Mouse (Mus musculus) heart, adult 2 months (tissue): ENCODE data around the gene Vsig10. TPM values are rescaled to one million over a fixed set of nuclear protein-coding genes. Genes with fewer than 3 reads are reported as not detected.
"Not testable (repeated sequence)": the region's sequence is repeated elsewhere in the genome, so short reads cannot be mapped to it uniquely, and the experiment has no call there.

Experiments
- DNase-seq, 2 experiments: peaks; one replicate each; pipeline ENCODE4 v3.0.0; 2021
- H3K27ac ChIP-seq: fragments of 200-600 bp; 2 replicates; pipeline ENCODE4 v1.8.1; 2022
- H3K27me3 ChIP-seq: fragments of 200-500 bp; 2 replicates; pipeline ENCODE4 v1.6.1; 2012; ENCODE audit warnings: mild to moderate bottlenecking, low read length, inconsistent platforms, mixed read lengths; ENCODE audit not compliant: control insufficient read depth, insufficient read depth
- H3K36me3 ChIP-seq: fragments of 200-500 bp; 2 replicates; pipeline ENCODE4 v1.6.1; 2012; ENCODE audit warnings: low read length, inconsistent platforms; ENCODE audit not compliant: control insufficient read depth, insufficient read depth
- H3K4me1 ChIP-seq: fragments of 200-500 bp; 2 replicates; pipeline ENCODE4 v1.6.1; 2011; ENCODE audit warnings: low read length; ENCODE audit not compliant: control insufficient read depth, insufficient read depth
- H3K4me3 ChIP-seq: fragments of 200-600 bp; 2 replicates; pipeline ENCODE4 v1.8.1; 2022
- H3K79me2 ChIP-seq: fragments of 200-500 bp; replicated peaks from 2 replicates; pipeline ENCODE4 v1.6.1; 2012; ENCODE audit warnings: mild to moderate bottlenecking, inconsistent platforms, low read length, moderate library complexity, mixed read lengths; ENCODE audit not compliant: control insufficient read depth, insufficient read depth
- H3K9ac ChIP-seq: fragments of 200-500 bp; 2 replicates; pipeline ENCODE4 v1.6.1; 2012; ENCODE audit warnings: low read depth, mild to moderate bottlenecking, control low read depth, inconsistent platforms, low read length, mixed read lengths
- CTCF ChIP-seq: fragments of 200-600 bp; IDR thresholded peaks from 2 replicates; pipeline ENCODE4 v1.8.1; 2022; ENCODE audit warnings: antibody characterized with exemption, mild to moderate bottlenecking, moderate library complexity
- EP300 ChIP-seq: fragments of 200-500 bp; IDR thresholded peaks from 2 replicates; pipeline ENCODE4 v1.6.1; 2011; ENCODE audit warnings: low read depth, low read length, control low read depth; ENCODE audit not compliant: insufficient read depth
- POLR2A ChIP-seq: fragments of 200-500 bp; IDR thresholded peaks from 2 replicates; pipeline ENCODE4 v1.6.1; 2011; ENCODE audit warnings: mild to moderate bottlenecking, low read depth, low read length, control low read depth; ENCODE audit not compliant: insufficient read depth
- WGBS: fragments of 180-500 bp; shearing (Covaris S2); methylation state at CpG from one replicate; pipeline ENCODE4 v1.1.7; 2018; 5-methylcytosine and 5-hydroxymethylcytosine counted together
- intact Hi-C: fragments of 180-260 bp; cut with DNase I; formaldehyde crosslinking; loops from one replicate; pipeline ENCODE4 v1.15.1; 2025
- polyA plus RNA-seq: library from polyadenylated mRNA; depleted of rRNA; stranded (reverse); fragments of >200 nt; gene quantifications from 2 replicates; pipeline ENCODE4 v1.2.3, GENCODE M21; 2012
- total RNA-seq, 2 experiments: library from RNA; stranded (reverse); gene quantifications; 2 replicates each; pipeline ENCODE4 v1.2.3; 2021

Gene Vsig10
- total and polyA plus RNA-seq, 3 experiments, result 7.0 to 8.9 (median 8.8) TPM

- Histone ChIP-seq H3K4me1 (peaks cover 4% of the 10 kb centered on the region; the same call in 1 of the 2 replicates), H3K79me2 (0 out of 2 replicates have a peak, but pooled peaks cover 1% of the 10 kb centered on the region), H3K36me3 (no peaks in the 10 kb centered on the region), H3K9ac (no peak overlapping the region), H3K27me3 (no peaks in the 10 kb centered on the region), H3K4me3 (no peak overlapping the region), H3K27ac (no peak overlapping the region)
- TF ChIP-seq EP300, result no peak
- no peak for TF ChIP-seq CTCF
- TF ChIP-seq POLR2A, result no peak
- 91% methylated on average over 9 of the region's 9 CpGs for WGBS
- no peak for DNase-seq
- intact Hi-C loops, result no loop called here
These were observed 54.5 kb downstream of the Vsig10 start for GRCm38 (mm10) chr5:117373418-117373817.

- WGBS, result 83% methylated on average over 7 of the region's 7 CpGs
- Histone ChIP-seq H3K27me3 (no peaks in the 10 kb centered on the region), H3K4me3 (no peak overlapping the region), H3K4me1 (peaks cover 4% of the 10 kb centered on the region; the same call in 1 of the 2 replicates), H3K79me2 (no peaks in the 10 kb centered on the region), H3K27ac (no peak overlapping the region), H3K36me3 (no peaks in the 10 kb centered on the region), H3K9ac (no peak overlapping the region)
- TF ChIP-seq EP300 (no peak), CTCF (no peak), POLR2A (no peak)
- intact Hi-C loops, result no loop called here
- DNase-seq, result no peak
These were observed 55.6 kb downstream of the Vsig10 start for GRCm38 (mm10) chr5:117374372-117375049.

- no peak overlapping the region for H3K27ac ChIP-seq
- WGBS, result 74% methylated on average over 11 of the region's 11 CpGs
- H3K9ac ChIP-seq, result no peak overlapping the region
- H3K4me1 ChIP-seq, result no peaks in the 10 kb centered on the region
- intact Hi-C loops, result no loop called here
- no peaks in the 10 kb centered on the region for H3K27me3 ChIP-seq
- no peaks in the 10 kb centered on the region for H3K79me2 ChIP-seq
- no peak for DNase-seq
- H3K36me3 ChIP-seq, result no peaks in the 10 kb centered on the region
- TF ChIP-seq EP300, result no peak
- no peak for TF ChIP-seq POLR2A
- TF ChIP-seq CTCF, result no peak
- no peak overlapping the region for H3K4me3 ChIP-seq
These were observed 57.5 kb downstream of the Vsig10 start for GRCm38 (mm10) chr5:117376331-117376761.

- H3K79me2 ChIP-seq, H3K27me3 ChIP-seq, H3K27ac ChIP-seq, DNase-seq, H3K4me1 ChIP-seq, intact Hi-C loops, H3K4me3 ChIP-seq, H3K9ac ChIP-seq, H3K36me3 ChIP-seq: not testable (repeated sequence)
- WGBS, result 83% methylated on average over 14 of the region's 14 CpGs
These were observed 58.8 kb downstream of the Vsig10 start for GRCm38 (mm10) chr5:117377731-117378130.

GRCm38 (mm10) chr5:117380199-117380598, 61.3 kb downstream of the Vsig10 start:
- 53% methylated on average over 4 of the region's 4 CpGs for WGBS
- Histone ChIP-seq H3K4me3 (no peak overlapping the region), H3K9ac (no peak overlapping the region), H3K27me3 (no peaks in the 10 kb centered on the region), H3K27ac (peak overlapping the region; percentile 53), H3K36me3 (no peaks in the 10 kb centered on the region), H3K79me2 (no peaks in the 10 kb centered on the region), H3K4me1 (no peaks in the 10 kb centered on the region)
- intact Hi-C loops, result loop anchor here (10.0 kb wide), 1 partner anchor 265 kb away; the partner anchor contains the start of gene Suds3
- peak in 1 of 2 experiments; percentile 35 for DNase-seq
- TF ChIP-seq EP300 (0 out of 2 replicates have a peak, but pooled peaks have one; percentile 13), CTCF (no peak), POLR2A (no peak)

GRCm38 (mm10) chr5:117381785-117382184, 62.9 kb downstream of the Vsig10 start:
- TF ChIP-seq EP300 (no peak), CTCF (peak; percentile 5; the same call in 1 of the 2 replicates), POLR2A (no peak)
- no peaks in the 10 kb centered on the region for H3K79me2 ChIP-seq
- 76% methylated on average over 7 of the region's 7 CpGs for WGBS
- no peak for DNase-seq
- no peak overlapping the region for H3K27ac ChIP-seq
- no peaks in the 10 kb centered on the region for H3K4me1 ChIP-seq
- intact Hi-C loops, result loop anchor here (10.0 kb wide), 1 partner anchor 267 kb away; the partner anchor contains the start of gene Suds3
- no peaks in the 10 kb centered on the region for H3K27me3 ChIP-seq
- H3K36me3 ChIP-seq, result no peaks in the 10 kb centered on the region
- no peak overlapping the region for H3K4me3 ChIP-seq
- no peak overlapping the region for H3K9ac ChIP-seq
